Mouse (Mus musculus): ENCODE results near the gene Guca1b. TPM values are rescaled to one million over a fixed set of nuclear protein-coding genes. Genes with fewer than 3 reads are reported as not detected.
"Not testable (repeated sequence)": the region's sequence is repeated elsewhere in the genome, so short reads cannot be mapped to it uniquely, and the experiment has no call there.

Guca1b gene
- polyA plus RNA-seq, 1 experiment from 2014 or later, result 0.59 TPM

GRCm38 (mm10) chr17:47383266-47383665 lies 1.9 kb upstream of the Guca1b start:
- 88% methylated on average over 4 of the region's 4 CpGs for WGBS
- Histone ChIP-seq H3K4me3 (no peak overlapping the region), H3K27me3 (no peaks in the 10 kb centered on the region), H3K27ac (no peak overlapping the region), H3K4me2 (replicated peaks) (no peak overlapping the region), H3K36me3 (peaks cover 37% of the 10 kb centered on the region), H3K9me3 (replicated peaks) (peaks cover 7% of the 10 kb centered on the region; the same call in 1 of the 2 replicates), H3K4me1 (no peaks in the 10 kb centered on the region), H3K9ac (no peak overlapping the region)
- no peak for ATAC-seq (ENCODE audit: low FRiP score)

GRCm38 (mm10) chr17:47384064-47384463 lies 1.1 kb upstream of the Guca1b start:
- Histone ChIP-seq H3K36me3 (peaks cover 31% of the 10 kb centered on the region), H3K9ac (no peak overlapping the region), H3K4me2 (replicated peaks) (no peak overlapping the region), H3K27me3 (no peaks in the 10 kb centered on the region), H3K27ac (no peak overlapping the region), H3K4me1 (no peaks in the 10 kb centered on the region), H3K4me3 (no peak overlapping the region), H3K9me3 (replicated peaks) (peaks cover 7% of the 10 kb centered on the region; the same call in 1 of the 2 replicates)
- WGBS, result 83% methylated on average over 3 of the region's 3 CpGs
- no peak for ATAC-seq (ENCODE audit: low FRiP score)

- no peak overlapping the region for H3K27ac ChIP-seq
- peaks cover 6% of the 10 kb centered on the region; the same call in 1 of the 2 replicates for H3K36me3 ChIP-seq
- H3K9me3 ChIP-seq (replicated peaks), result peaks cover 7% of the 10 kb centered on the region; the same call in 1 of the 2 replicates
- WGBS, result 71% methylated on average over 4 of the region's 4 CpGs
- no peak overlapping the region for H3K4me3 ChIP-seq
- H3K4me1 ChIP-seq, result no peaks in the 10 kb centered on the region
- H3K9ac ChIP-seq, result no peak overlapping the region
- no peak for ATAC-seq (ENCODE audit: low FRiP score)
- no peak overlapping the region for H3K4me2 ChIP-seq (replicated peaks)
- H3K27me3 ChIP-seq, result no peaks in the 10 kb centered on the region
Observed at GRCm38 (mm10) chr17:47386649-47387048, 1.5 kb downstream of the Guca1b start.

GRCm38 (mm10) chr17:47394223-47394869 lies 9.2 kb downstream of the Guca1b start:
- H3K4me2 ChIP-seq (replicated peaks), result peak overlapping the region; percentile 44
- 0 out of 2 replicates have a peak overlapping the region, but pooled peaks have one; percentile 35 for H3K9ac ChIP-seq
- no peaks in the 10 kb centered on the region for H3K9me3 ChIP-seq (replicated peaks)
- ATAC-seq (ENCODE audit: low FRiP score), result no peak
- H3K27ac ChIP-seq, result no peak overlapping the region
- H3K4me1 ChIP-seq, result peaks cover 11% of the 10 kb centered on the region
- WGBS, result 21% methylated on average over 24 of the region's 24 CpGs
- peak overlapping the region; percentile 1; the same call in 1 of the 2 replicates for H3K4me3 ChIP-seq
- H3K27me3 ChIP-seq, result peaks cover 38% of the 10 kb centered on the region
- H3K36me3 ChIP-seq, result no peaks in the 10 kb centered on the region

GRCm38 (mm10) chr17:47395376-47395913 lies 10.3 kb downstream of the Guca1b start:
- H3K9me3 ChIP-seq (replicated peaks), result no peaks in the 10 kb centered on the region
- peaks cover 11% of the 10 kb centered on the region for H3K4me1 ChIP-seq
- H3K36me3 ChIP-seq, result no peaks in the 10 kb centered on the region
- no peak overlapping the region for H3K9ac ChIP-seq
- WGBS, result 4% methylated on average over 20 of the region's 20 CpGs
- ATAC-seq (ENCODE audit: low FRiP score), result peak; percentile 83
- H3K27me3 ChIP-seq, result peaks cover 38% of the 10 kb centered on the region
- H3K4me3 ChIP-seq, result peak overlapping the region; percentile 20
- peak overlapping the region; percentile 44 for H3K4me2 ChIP-seq (replicated peaks)
- no peak overlapping the region for H3K27ac ChIP-seq

GRCm38 (mm10) chr17:47399091-47399490 lies 13.9 kb downstream of the Guca1b start:
- Histone ChIP-seq H3K27me3 (peaks cover 31% of the 10 kb centered on the region), H3K4me2 (replicated peaks) (no peak overlapping the region), H3K9ac (no peak overlapping the region), H3K9me3 (replicated peaks) (no peaks in the 10 kb centered on the region), H3K4me1 (peaks cover 11% of the 10 kb centered on the region), H3K27ac (no peak overlapping the region), H3K36me3 (no peaks in the 10 kb centered on the region), H3K4me3 (no peak overlapping the region)
- ATAC-seq (ENCODE audit: low FRiP score), result no peak
- 89% methylated on average over 8 of the region's 8 CpGs for WGBS

GRCm38 (mm10) chr17:47400451-47400850 lies 15.3 kb downstream of the Guca1b start, which contains the start of gene Guca1a:
Guca1a (minus strand) TSS chr17:47400584.
- Histone ChIP-seq H3K27me3 (peaks cover 23% of the 10 kb centered on the region), H3K4me2 (replicated peaks) (no peak within 1 kb of the TSS), H3K36me3 (no peaks in the 10 kb centered on the region), H3K9ac (no peak within 1 kb of the TSS), H3K9me3 (replicated peaks) (no peaks in the 10 kb centered on the region), H3K27ac (no peak within 1 kb of the TSS), H3K4me1 (0 out of 2 replicates have a peak, but pooled peaks cover 3% of the 10 kb centered on the region), H3K4me3 (no peak within 1 kb of the TSS)
- no peak for ATAC-seq (ENCODE audit: low FRiP score)
- 65% methylated on average over 10 of the region's 10 CpGs for WGBS

GRCm38 (mm10) chr17:47407717-47408557 lies 22.7 kb downstream of the Guca1b start:
- Histone ChIP-seq H3K9me3 (replicated peaks) (no peaks in the 10 kb centered on the region), H3K4me2 (replicated peaks) (no peak overlapping the region), H3K36me3 (no peaks in the 10 kb centered on the region), H3K4me3 (no peak overlapping the region), H3K27me3 (peaks cover 44% of the 10 kb centered on the region), H3K27ac (no peak overlapping the region), H3K4me1 (no peaks in the 10 kb centered on the region), H3K9ac (no peak overlapping the region)
- WGBS, result 68% methylated on average over 10 of the region's 10 CpGs
- ATAC-seq (ENCODE audit: low FRiP score), result no peak

GRCm38 (mm10) chr17:47408558-47408898 lies 23.3 kb downstream of the Guca1b start:
- no peaks in the 10 kb centered on the region for H3K9me3 ChIP-seq (replicated peaks)
- peaks cover 50% of the 10 kb centered on the region for H3K27me3 ChIP-seq
- no peak overlapping the region for H3K27ac ChIP-seq
- no peak overlapping the region for H3K4me3 ChIP-seq
- no peak overlapping the region for H3K9ac ChIP-seq
- no peak for ATAC-seq (ENCODE audit: low FRiP score)
- no peaks in the 10 kb centered on the region for H3K4me1 ChIP-seq
- no peaks in the 10 kb centered on the region for H3K36me3 ChIP-seq
- WGBS, result 27% methylated on average over 8 of the region's 8 CpGs
- no peak overlapping the region for H3K4me2 ChIP-seq (replicated peaks)

GRCm38 (mm10) chr17:47409897-47410861 lies 25.0 kb downstream of the Guca1b start:
- H3K4me2 ChIP-seq (replicated peaks), result peak overlapping the region; percentile 60
- peak overlapping the region; percentile 35 for H3K4me3 ChIP-seq
- not testable (repeated sequence) for H3K36me3 ChIP-seq; H3K9me3 ChIP-seq (replicated peaks); H3K27ac ChIP-seq; H3K4me1 ChIP-seq
- ATAC-seq (ENCODE audit: low FRiP score), result 0 out of 2 replicates have a peak, but pooled peaks have one; percentile 19
- H3K9ac ChIP-seq, result 0 out of 2 replicates have a peak overlapping the region, but pooled peaks have one; percentile 43
- H3K27me3 ChIP-seq, result peaks cover 48% of the 10 kb centered on the region
- WGBS, result 3% methylated on average over 74 of the region's 74 CpGs

GRCm38 (mm10) chr17:47420195-47420594 lies 35.0 kb downstream of the Guca1b start:
- Histone ChIP-seq H3K4me3 (no peak overlapping the region), H3K4me1 (no peaks in the 10 kb centered on the region), H3K27me3 (no peaks in the 10 kb centered on the region; the same call in 1 of the 2 replicates), H3K9ac (no peak overlapping the region), H3K9me3 (replicated peaks) (no peaks in the 10 kb centered on the region), H3K36me3 (no peaks in the 10 kb centered on the region), H3K4me2 (replicated peaks) (no peak overlapping the region), H3K27ac (no peak overlapping the region)
- ATAC-seq (ENCODE audit: low FRiP score), result no peak
- 65% methylated on average over 2 of the region's 2 CpGs for WGBS

All from hindbrain, embryonic 12.5 days (tissue).